Mouse (Mus musculus) ES-Bruce4 (cell line): Measurements from ENCODE around the gene Slc11a1.

Experiments used
- EP300 ChIP-seq: IDR thresholded peaks from 2 replicates; pipeline ENCODE4 v1.6.1; 2011; ENCODE audit warnings: low read depth, low read length; ENCODE audit not compliant: insufficient read depth
- POLR2A ChIP-seq: IDR thresholded peaks from one replicate; pipeline ENCODE4 v1.8.1; 2011; ENCODE audit warnings: low read length; ENCODE audit not compliant: insufficient read depth

DNA sequence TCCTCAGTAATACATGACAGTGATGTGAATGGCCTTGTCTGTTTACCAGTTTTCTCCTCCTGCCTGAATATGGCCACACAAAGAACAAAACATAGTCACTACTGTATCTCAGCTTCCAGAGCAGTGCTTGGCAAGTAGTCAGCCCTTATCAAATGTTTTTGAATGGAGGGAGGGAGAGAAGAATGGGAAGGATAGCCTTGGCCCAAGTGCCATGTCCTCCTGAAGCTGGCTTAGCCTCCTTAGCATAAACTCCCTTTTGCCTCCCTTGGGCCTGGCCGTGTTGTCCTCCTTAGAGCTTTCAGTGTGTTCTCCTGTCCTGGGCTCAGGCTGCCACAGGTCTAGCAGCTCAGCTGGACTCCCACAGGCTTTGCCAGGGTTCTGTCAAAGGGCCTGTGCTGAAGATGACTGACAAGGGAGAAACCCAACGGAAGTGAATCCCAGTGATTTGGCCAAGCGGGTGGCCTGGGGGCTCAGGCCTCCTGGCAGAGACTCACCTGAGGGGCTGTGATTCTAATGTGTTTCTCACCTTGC lies 37.7 kb upstream of the Slc11a1 start:
- no peak for TF ChIP-seq POLR2A
- TF ChIP-seq EP300 = no peak
